21 mouse cellular contexts compared by ENCODE assay signal in genomic region chr13:43913476-43913875, GRCm38 (mm10).
DNase-seq lines count a peak whose midpoint lies in the region; ATAC-seq and TF ChIP-seq lines count a peak whose summit lies in the region.
"Had no signal": no experiment of that assay in that cellular context is flagged by ENCODE, and none has a peak within 500 bp of the region (broad histone marks: within the 10 kb centered on the region; RNA-seq: fewer than 3 reads in every experiment).

No protein-coding gene starts in this region.

- peak; percentile 20 for DNase-seq in adrenal gland, postnatal 10 days
- no peak for DNase-seq in adrenal gland, postnatal 4 days (ENCODE audit: low spot score in 2 of 2)
- peak; percentile 57 for DNase-seq in kidney, postnatal 10 days
- DNase-seq in kidney, adult 9 months: no peak
- DNase-seq in liver: no peak
- DNase-seq in retina, postnatal 1 day: no peak
- no peak for DNase-seq in urinary bladder, postnatal 14 days (ENCODE audit: low spot score)
- DNase-seq: cerebellum, adult 11-12 months; cerebellum, postnatal 36 days; gastrocnemius, postnatal 25 days; heart, postnatal 14 days; thymus, postnatal 25 days had no signal

- 22% methylated on average over 7 of the region's 7 CpGs for WGBS in intestine, postnatal 0 days

- H3K27me3 ChIP-seq in intestine, postnatal 0 days (replicated peaks; ENCODE audit: control insufficient read depth, insufficient read depth, low read length): no peaks in the 10 kb centered on the region
- H3K27me3 ChIP-seq: CH12.LX; lung, embryonic 15.5 days had no signal

- peak; percentile 64 for ATAC-seq in intestine, postnatal 0 days
- ATAC-seq: activated CD4-positive, CD25-positive, alpha-beta regulatory T cell, adult 4 months; liver, embryonic 12.5 days had no signal

- H3K9ac ChIP-seq in intestine, postnatal 0 days (ENCODE audit: low read depth, low read length): no peak overlapping the region
- H3K9ac ChIP-seq: hindbrain, embryonic 14.5 days; liver, embryonic 12.5 days; lung, embryonic 15.5 days; midbrain, embryonic 12.5 days had no signal

- H3K36me3 ChIP-seq in intestine, postnatal 0 days (ENCODE audit: control insufficient read depth, insufficient read depth): no peaks in the 10 kb centered on the region
- H3K36me3 ChIP-seq: liver, embryonic 12.5 days; lung, embryonic 15.5 days; midbrain, embryonic 12.5 days had no signal

- no peak for TF ChIP-seq CTCF in intestine, postnatal 0 days (IDR thresholded peaks at IDR 0.05; ENCODE audit: low read depth)

- H3K9me3 ChIP-seq in intestine, postnatal 0 days (ENCODE audit: control insufficient read depth): no peaks in the 10 kb centered on the region
- H3K9me3 ChIP-seq: liver, embryonic 12.5 days; lung, embryonic 15.5 days had no signal

- no peak overlapping the region for H3K4me3 ChIP-seq in intestine, postnatal 0 days (ENCODE audit: low read depth, low read length)
- H3K4me3 ChIP-seq: liver, embryonic 12.5 days; lung, embryonic 15.5 days; midbrain, embryonic 12.5 days had no signal

- no peak overlapping the region for H3K27ac ChIP-seq in intestine, postnatal 0 days (ENCODE audit: low read depth, low read length)
- H3K27ac ChIP-seq: hindbrain, embryonic 14.5 days; liver, embryonic 12.5 days; lung, embryonic 15.5 days; macrophage; midbrain, embryonic 12.5 days had no signal

- peaks cover 2% of the 10 kb centered on the region; the same call in 1 of the 2 replicates for H3K4me1 ChIP-seq in intestine, postnatal 0 days (replicated peaks; ENCODE audit: control insufficient read depth, insufficient read depth, low read length)

- H3K4me2 ChIP-seq in intestine, postnatal 0 days (replicated peaks; ENCODE audit: low read depth): no peak overlapping the region
- H3K4me2 ChIP-seq: heart, embryonic 11.5 days; hindbrain, embryonic 14.5 days; liver, embryonic 12.5 days; lung, embryonic 15.5 days; midbrain, embryonic 12.5 days had no signal

Comparison
In these comparisons a context has a peak if more than half of its experiments do, and no peak if none do; other contexts are left out.
1. DNase-seq: peak in adrenal gland, postnatal 10 days (single experiment) and kidney, postnatal 10 days (single experiment); none in adrenal gland, postnatal 4 days (0 of 2), kidney, adult 9 months (single experiment), liver (single experiment), retina, postnatal 1 day (single experiment) and urinary bladder, postnatal 14 days (single experiment).